11 mouse cellular contexts compared by ENCODE assay signal in genomic region chr9:23041537-23042472, GRCm38 (mm10).
DNase-seq lines count a peak whose midpoint lies in the region; ATAC-seq and TF ChIP-seq lines count a peak whose summit lies in the region.
"Had no signal": no experiment of that assay in that cellular context is flagged by ENCODE, and none has a peak within 500 bp of the region (broad histone marks: within the 10 kb centered on the region; RNA-seq: fewer than 3 reads in every experiment).

No protein-coding gene starts in this region.

- peak overlapping the region; percentile 4; the same call in 1 of the 2 replicates for H3K4me2 ChIP-seq in lung, embryonic 14.5 days
- H3K4me2 ChIP-seq: liver, embryonic 13.5 days; midbrain, embryonic 12.5 days; neural tube, embryonic 13.5 days had no signal

- H3K27me3 ChIP-seq in lung, embryonic 14.5 days (ENCODE audit: insufficient read depth, low read length) = no peaks in the 10 kb centered on the region
- peaks cover 21% of the 10 kb centered on the region; the same call in 1 of the 2 replicates for H3K27me3 ChIP-seq in embryonic facial prominence, embryonic 10.5 days (replicated peaks; ENCODE audit: low read depth, poor library complexity, severe bottlenecking)

- H3K27ac ChIP-seq in lung, embryonic 14.5 days (ENCODE audit: low read depth) = peak overlapping the region; percentile 68; the same call in 1 of the 2 replicates
- H3K27ac ChIP-seq in embryonic facial prominence, embryonic 10.5 days (replicated peaks) = peak overlapping the region; percentile 19; the same call in 1 of the 2 replicates
- H3K27ac ChIP-seq: liver, embryonic 13.5 days; midbrain, embryonic 12.5 days had no signal

- ATAC-seq in lung, embryonic 14.5 days (ENCODE audit: insufficient read depth) = peak; percentile 58

- no peaks in the 10 kb centered on the region for H3K9me3 ChIP-seq in lung, embryonic 14.5 days (ENCODE audit: low read depth, low read length)
- H3K9me3 ChIP-seq in embryonic facial prominence, embryonic 10.5 days = no peaks in the 10 kb centered on the region
- H3K9me3 ChIP-seq: liver, embryonic 13.5 days; midbrain, embryonic 12.5 days; neural tube, embryonic 13.5 days had no signal

- no peak for TF ChIP-seq CTCF in lung, embryonic 14.5 days (IDR thresholded peaks at IDR 0.05; ENCODE audit: low read depth)

- intact Hi-C loops in gastrocnemius, postnatal 36 days (cut with DNase I) = no loop called here
- intact Hi-C loops in left cerebral cortex, postnatal 25 days (cut with DNase I) = no loop called here

- H3K9ac ChIP-seq in lung, embryonic 14.5 days = no peak overlapping the region
- H3K9ac ChIP-seq: liver, embryonic 13.5 days; midbrain, embryonic 12.5 days; neural tube, embryonic 13.5 days had no signal

- DNase-seq in adrenal gland, adult (ENCODE audit: inconsistent age in 2 of 2, low spot score in 1 of 2) = peak; percentile 83 to 93
- no peak for DNase-seq in adrenal gland, postnatal 4 days (ENCODE audit: low spot score in 2 of 2)
- peak; percentile 52 for DNase-seq in lung, embryonic 14.5 days
- DNase-seq in lung, postnatal 36 days = no peak
- no peak for DNase-seq in embryonic facial prominence, embryonic 10.5 days (ENCODE audit: low spot score)
- DNase-seq in mesoderm, embryonic 11.5 days (ENCODE audit: low read depth, low spot score) = peak; percentile 51
- DNase-seq in gastrocnemius, postnatal 36 days = no peak
- DNase-seq in left cerebral cortex, postnatal 25 days (ENCODE audit: low spot score in 2 of 2) = no peak
- DNase-seq: liver, embryonic 13.5 days had no signal

- H3K4me3 ChIP-seq in lung, embryonic 14.5 days (ENCODE audit: low read depth, low read length) = no peak overlapping the region
- H3K4me3 ChIP-seq in embryonic facial prominence, embryonic 10.5 days = no peak overlapping the region
- H3K4me3 ChIP-seq: liver, embryonic 13.5 days; midbrain, embryonic 12.5 days; neural tube, embryonic 13.5 days had no signal

- H3K36me3 ChIP-seq in lung, embryonic 14.5 days (ENCODE audit: insufficient read depth) = no peaks in the 10 kb centered on the region
- no peaks in the 10 kb centered on the region for H3K36me3 ChIP-seq in embryonic facial prominence, embryonic 10.5 days (replicated peaks)
- H3K36me3 ChIP-seq: liver, embryonic 13.5 days; midbrain, embryonic 12.5 days; neural tube, embryonic 13.5 days had no signal

- WGBS in lung, embryonic 14.5 days = 25% methylated on average over 22 of the region's 22 CpGs
- WGBS in embryonic facial prominence, embryonic 10.5 days = 76% methylated on average over 22 of the region's 22 CpGs

- H3K4me1 ChIP-seq in lung, embryonic 14.5 days (ENCODE audit: insufficient read depth) = peaks cover 20% of the 10 kb centered on the region
- peaks cover 19% of the 10 kb centered on the region for H3K4me1 ChIP-seq in embryonic facial prominence, embryonic 10.5 days
- H3K4me1 ChIP-seq: liver, embryonic 13.5 days; midbrain, embryonic 12.5 days had no signal

Comparison
In these comparisons a context has a peak if more than half of its experiments do, and no peak if none do; other contexts are left out.
1. DNase-seq: peak in adrenal gland, adult (2 of 2), lung, embryonic 14.5 days (single experiment) and mesoderm, embryonic 11.5 days (single experiment); none in adrenal gland, postnatal 4 days (0 of 2), lung, postnatal 36 days (single experiment), embryonic facial prominence, embryonic 10.5 days (single experiment), gastrocnemius, postnatal 36 days (0 of 2) and left cerebral cortex, postnatal 25 days (0 of 2).